Mouse (Mus musculus) mesoderm, embryonic 11.5 days (tissue): ENCODE results near the gene Gm11213.

Experiments
- DNase-seq: peaks from one replicate; pipeline ENCODE4 v3.0.0-alpha.2; 2012; ENCODE audit warnings: low read depth, low spot score

The Gm11213 gene

DNA sequence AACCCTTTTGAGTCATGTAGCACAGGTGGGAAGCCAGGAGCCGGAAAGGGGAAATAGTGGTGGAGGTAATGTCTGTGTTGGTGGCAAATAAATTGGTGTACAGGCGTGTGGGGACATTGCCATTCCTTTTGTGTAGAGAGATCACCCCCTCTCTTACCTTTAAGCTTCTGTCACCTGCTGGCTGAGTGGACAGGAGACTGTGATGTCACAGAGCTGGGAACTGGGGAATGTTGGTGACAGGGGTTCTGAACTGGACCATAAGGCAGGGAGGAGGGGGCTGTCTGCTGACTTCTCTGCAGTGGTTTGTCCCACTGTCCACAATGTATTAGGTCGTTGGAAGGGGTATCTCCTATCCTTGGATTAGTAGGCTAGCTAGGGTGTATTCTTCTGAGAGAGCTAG lies at the start of gene Gm11213:
TSS of gene Gm11213 (minus strand) at position 317 of the 400 bp plus-strand sequence.
- no peak for DNase-seq

DNA sequence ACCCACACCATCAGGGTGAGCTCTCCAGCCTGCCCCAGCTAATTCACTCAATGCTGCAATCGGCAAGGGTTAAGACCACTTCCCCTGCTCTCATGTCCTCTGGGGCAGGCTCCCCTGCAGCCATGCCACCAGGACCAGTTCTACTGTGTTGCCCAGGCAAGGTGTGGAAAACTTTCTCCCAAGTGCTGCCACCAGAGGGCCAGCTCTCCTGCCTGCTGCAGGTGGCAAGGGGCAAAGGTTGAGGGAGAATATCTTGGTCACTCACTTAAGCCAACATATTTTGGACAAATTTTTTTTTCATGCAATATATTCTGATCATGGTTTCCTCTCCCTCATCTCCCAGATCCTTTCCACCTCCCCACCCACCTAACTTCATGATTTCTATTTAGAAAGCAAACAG lies 49.3 kb upstream of the Gm11213 start:
- DNase-seq, result no peak

DNA sequence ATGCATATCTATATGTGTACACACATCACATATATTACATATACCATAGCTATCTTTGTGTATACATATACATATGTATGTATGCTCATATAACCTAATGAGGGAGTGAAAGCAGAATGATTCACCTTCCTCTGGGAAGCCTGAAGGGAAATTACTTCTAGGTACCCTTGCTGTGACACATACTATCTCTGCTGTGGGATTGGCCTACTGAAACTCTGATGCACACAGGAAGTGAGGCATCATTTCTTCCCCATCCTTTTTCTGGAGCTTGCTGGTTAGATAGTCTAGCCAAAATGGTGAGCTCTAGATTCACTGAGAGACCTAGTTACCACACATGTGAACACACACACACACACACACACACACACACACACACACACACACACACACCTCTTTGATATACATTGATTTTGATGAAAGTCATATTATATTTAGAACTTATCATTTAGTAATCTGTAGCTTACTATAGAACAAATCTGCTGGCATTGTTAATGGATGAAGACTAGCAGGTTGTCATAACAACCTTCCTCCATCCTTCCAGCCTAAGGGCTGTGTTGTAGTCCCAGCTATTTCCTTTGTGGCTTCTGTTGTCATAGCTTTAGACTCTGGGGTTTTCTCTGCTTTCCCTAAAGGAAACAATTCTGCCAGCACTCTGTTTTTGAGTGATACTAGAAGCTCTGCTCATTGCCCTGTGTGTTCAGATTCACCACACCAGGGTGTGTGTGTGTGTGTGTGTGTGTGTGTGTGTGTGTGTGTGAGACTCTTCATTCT lies 39.1 kb upstream of the Gm11213 start:
- no peak for DNase-seq

DNA sequence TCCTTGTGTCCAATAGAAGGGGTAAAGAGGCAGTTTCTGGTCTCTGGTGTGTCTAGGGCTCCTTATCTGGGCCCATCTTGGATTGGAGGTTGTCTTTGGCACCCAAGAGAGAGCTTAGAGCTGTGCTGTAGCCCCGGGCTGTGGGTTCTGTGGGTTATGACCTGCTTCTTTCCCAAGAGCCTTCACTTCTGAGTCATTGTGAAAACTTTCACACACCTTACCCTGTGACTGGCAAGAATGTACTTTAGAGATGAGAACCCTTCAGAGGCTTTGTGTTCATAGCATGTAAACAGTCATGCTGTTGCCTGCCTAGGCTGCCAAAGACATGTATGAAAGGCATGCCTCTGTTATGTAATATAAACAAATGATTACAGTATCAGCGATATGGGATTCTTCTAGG lies 34.8 kb upstream of the Gm11213 start:
- no peak for DNase-seq

DNA sequence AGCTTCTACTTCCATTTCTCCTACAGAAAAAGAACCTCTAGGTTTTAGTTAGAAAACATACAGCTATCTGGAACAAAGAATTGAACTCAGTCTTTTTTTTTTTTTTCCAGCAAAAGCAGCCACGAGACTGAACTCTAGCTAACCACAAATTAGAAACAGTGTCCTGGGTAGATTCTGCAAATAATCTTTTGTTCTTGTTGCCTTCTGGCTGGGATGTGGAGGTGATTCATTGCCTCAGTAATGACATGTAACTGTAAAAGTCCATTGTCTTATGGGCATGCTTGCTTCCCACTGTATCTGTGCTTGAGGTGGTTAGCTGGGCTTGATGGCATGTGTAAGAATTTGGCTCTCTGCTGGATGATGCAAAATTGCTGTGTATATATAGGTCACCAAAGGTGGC lies 33.5 kb upstream of the Gm11213 start:
- DNase-seq, result no peak

DNA sequence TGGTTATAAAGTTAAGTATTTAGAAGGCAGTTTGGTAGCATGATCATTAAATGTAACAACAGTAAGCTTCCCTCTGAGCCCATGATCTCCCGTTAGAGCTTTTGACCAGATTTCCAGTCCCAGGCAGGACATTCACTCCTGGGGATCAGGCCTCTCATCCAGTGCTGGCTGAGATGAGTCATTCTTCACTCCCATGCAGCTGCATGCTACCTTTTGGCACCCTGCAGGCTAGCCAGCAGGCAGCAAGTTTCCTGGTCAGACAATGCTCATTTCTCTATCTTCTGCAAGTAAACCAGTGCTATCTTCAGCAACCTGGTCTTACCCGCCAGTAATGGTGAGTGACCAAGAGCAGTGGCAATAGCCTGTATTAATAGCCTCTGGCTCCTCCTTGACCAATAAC lies 28.1 kb upstream of the Gm11213 start:
- no peak for DNase-seq

DNA sequence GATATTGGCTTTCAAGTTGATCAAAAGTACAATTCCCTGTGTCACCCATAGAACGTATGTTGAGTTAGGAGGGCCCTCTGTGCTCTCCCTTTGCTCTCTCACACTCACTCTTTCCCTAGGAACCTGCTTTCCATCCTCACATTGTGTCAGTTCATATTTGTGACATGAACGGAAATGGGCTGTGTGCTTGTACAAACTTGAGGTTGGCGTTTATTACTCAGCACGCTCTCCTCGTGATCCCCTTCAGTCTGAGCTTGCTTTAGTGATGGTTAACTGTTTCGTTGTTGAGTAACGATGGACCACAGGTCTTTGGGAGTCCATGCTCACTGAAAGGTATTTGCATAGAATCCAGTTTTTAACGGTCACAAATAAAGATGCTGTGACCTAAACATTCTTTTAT lies 22.1 kb upstream of the Gm11213 start:
- DNase-seq, result no peak

DNA sequence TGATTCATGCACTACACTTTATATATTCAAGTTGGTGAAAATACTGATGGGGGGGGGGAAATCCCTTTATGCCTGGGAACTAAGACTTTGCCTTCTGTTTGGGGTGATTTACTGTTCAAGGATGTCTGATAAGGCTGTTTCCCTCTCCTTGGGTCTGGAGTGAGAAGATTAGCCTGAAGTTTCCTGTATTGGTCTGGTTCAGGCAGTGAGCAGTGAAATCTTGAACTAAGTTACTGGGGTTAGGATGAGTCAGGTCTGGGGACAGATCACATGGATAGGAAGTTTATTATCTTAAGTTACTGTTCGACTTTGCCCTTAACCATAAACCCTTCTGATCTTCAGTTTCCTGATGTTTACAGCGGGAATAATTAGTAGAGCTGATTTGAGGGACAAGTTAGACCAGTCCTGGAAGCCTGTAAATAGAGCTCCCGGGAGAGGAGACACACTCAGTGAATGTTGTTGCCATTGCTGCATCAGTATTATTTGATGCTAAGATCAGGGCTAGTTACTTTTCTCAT lies 20.6 kb upstream of the Gm11213 start:
- no peak for DNase-seq

DNA sequence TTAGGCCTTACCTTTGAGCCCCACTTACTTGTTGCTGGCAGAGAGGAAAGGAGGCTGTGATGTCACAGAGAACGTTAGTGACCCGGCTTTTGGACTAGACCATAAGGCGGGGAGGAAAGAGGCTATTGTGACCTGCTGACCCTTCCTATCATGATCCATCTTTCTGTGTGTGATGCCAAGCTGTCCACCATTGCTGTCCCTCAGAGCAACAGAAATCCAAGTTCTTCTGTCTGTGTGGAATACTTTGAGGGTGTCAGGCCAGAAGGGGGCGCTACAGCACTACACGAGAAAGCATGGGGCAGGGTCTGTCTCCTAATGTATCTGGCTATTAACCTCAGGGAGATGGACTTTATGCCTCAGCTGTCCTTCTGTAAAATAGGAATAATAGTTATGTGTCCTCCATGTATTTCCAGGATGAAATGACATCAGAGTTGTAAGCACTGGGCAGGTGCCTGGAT lies 17.3 kb upstream of the Gm11213 start, which contains the start of gene Tex48:
TSS of gene Tex48 (minus strand) at position 51 of the 458 bp plus-strand sequence.
- peak; percentile 49 for DNase-seq

DNA sequence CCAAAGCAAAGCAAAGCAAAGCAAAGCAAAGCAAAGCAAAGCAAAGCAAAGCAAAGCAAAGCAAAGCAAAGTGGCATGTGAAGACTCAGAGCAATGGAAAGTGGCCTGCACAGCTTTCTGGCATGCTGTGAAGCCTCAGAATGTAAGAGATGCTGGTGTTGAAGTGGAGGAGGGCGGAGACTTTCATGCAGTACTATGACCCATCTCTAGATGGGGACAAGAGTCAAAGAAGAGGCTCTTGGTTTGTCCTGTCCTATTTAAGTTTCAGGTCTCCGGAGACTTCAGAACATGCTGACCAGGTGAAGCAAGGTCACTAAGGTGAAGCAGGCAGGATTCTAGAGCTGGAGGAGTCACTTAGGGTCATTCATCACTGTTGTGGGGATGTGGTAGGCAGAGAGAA lies 16.8 kb upstream of the Gm11213 start:
- no peak for DNase-seq

DNA sequence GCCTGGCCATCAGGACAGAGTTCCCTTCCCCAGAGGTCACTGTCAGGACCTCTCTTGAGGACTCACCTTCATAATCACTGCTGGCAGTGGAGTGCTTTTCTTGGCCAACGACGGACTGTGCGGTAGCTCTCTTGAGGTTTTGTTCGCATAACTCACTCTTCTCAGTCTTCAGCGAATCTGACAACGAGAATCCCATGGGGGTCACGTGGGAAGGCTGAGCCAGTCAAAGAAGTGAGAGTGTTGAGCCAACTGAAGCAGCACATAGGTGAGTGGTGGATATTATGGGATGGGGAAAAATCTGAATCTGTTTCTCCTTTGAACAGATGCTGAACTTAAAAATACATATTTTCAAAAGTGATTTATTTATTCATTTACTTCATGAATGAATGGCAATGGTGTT lies 3.3 kb upstream of the Gm11213 start:
- DNase-seq, result no peak

DNA sequence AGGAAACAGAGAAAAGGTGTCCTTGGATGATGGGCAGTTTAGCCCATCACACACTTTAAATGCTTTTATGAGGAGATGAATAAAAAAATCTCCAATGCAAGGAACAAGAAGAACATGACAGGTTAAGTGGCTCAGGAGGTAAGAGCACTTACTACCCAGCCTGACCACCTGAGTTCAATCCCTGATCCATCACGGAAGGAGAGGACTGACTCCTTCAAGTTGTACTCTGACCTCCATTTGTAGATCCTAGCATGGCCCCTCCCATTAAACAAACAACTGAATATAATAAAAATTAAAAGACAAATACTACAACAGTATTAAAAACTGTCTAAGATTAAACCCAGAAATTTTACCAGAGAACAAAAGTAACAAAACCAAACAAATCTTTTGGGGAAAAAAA lies 907 bp upstream of the Gm11213 start:
- no peak for DNase-seq

DNA sequence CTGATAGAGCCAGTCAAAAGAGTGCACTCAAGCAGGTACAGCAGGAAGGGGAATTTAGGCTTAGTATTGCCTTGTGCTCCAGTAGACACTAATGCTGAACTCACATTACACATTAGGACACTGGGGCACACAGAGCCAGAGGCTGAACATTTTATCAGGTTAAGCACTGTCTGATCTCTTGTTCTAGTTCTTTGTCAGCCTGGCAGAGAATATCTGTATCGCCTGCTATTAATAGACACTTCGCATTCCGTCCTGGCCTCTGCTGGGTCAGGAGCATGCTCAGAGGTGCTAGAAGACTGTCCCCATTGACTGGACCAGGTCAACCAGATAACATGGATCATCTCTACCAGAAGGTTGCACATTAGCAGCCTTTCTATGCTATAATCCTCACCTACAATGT lies 484 bp upstream of the Gm11213 start:
- DNase-seq, result no peak

DNA sequence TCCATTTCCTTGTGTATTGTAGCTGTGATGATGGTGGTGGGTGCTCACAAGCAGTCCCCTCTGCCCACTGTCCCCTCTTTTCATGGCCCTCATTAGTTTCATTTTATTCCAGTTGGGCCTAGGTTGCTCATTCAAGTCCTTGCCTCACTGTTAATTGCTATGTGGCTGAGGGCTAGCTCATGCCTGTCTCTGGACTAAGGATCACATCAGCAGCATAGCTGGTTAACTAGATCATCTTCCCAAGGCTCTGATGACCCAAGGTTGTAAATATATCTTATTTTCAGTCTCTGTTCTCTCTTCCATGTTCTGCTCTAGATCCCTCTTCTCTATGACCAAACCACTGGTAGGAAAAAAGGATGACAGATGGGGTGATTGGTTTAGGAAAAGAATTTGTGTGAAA lies 3.8 kb downstream of the Gm11213 start:
- no peak for DNase-seq

DNA sequence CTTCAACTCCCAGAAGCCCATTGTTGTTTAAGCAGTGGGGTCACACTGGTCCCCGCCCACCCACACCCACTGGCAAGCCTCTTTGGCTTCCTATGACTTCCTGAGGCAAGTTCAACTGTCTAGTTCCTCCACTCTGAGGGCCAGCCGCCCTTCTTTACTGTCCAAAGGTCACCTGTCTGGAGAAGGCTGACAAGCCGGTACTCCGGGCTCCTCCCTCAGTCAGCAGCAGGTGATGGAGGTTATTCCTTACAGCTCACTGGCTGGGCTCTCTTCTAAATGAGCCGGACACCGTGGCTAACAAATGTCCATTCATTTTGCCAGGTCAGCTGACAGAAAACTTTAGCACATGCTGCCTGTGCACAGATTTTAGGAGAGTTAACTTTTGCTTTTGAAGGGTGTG lies 4.3 kb downstream of the Gm11213 start:
- DNase-seq, result no peak

DNA sequence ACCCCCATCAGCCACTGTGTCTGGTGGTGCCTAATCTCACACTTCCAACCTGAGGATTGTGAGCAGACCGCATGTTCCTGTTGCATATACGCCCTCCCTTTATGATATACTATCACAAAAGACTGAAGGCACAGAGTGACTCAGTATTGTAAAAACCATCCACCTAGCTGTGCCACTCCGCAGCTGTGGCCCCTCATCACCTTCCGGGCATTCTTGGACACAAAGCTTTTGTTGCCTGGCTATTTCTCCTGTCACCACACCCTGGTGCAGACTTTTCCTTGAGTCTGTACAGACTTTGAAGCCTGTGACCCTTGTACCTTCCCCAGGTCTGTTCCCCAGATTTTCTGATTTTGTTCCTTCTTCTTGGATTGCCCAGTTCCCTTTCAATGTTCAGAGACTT lies 9.1 kb downstream of the Gm11213 start:
- no peak for DNase-seq

DNA sequence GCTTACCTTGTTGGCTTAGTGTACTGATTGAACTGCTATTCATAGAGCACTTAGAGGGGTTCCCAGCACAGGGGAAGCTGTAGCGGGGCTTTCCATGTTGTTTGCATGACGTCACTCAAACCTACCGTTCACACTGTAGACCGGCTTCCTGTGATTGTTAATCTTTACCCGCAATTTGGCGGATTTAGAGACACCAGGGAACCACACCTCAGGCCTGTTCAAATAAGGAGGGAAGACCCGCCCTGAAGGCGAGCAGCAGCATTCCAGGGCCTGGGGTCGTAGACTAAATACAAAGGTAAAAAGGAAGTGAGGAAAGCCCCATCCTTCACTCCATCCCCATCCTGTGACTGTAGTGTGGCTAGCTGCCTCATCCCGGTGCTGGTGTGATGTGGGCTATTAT lies 9.8 kb downstream of the Gm11213 start:
- no peak for DNase-seq

DNA sequence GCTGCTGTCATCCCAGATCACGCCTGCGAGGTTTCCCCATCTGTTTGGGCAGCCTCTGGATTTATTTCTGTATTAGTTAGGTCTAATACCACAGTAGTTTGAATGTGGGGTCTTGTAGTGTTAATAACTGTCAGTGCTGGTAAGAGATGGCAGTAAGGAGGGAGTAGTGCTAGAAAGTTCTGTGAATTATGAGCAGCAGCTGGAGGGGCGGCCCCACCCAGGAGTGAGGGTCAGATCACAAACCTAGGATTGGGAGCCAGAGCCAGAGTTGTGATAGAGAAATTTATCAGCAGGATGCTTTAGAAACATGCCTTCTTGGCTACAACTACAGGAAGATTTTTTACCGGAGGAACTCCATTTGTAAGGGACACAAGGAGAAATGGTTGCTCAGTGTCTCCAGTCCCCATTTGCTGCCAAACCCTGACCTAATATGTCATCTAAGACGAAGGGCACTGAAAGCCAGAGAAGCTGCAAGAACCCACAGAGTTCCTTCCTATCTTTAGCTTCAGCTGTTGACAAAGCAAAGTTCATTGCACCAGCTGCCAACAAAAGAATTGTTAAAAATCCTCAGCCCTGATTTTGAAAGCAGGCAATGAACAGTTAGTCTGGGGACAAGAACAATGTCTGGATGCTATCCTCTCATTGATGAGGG lies 10.5 kb downstream of the Gm11213 start:
- no peak for DNase-seq

DNA sequence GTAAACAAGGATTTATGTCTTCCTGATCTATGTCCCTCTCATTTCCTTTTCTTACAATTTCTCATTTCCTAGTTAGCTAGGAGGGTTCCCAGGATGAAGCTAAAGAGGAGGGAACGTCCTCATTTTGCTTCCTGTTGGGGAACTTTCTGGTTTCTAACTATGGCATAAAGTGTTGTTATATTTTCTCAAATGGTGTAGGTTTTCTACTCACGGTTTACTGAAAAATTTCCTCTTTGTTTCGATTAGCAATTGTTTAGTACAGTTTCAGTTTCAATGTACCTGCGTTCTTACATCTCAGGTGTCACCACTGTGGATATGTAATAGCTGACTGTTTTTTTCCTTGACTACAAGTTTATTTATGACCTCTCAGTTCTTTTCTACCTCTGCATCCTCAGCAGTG lies 14.5 kb downstream of the Gm11213 start:
- no peak for DNase-seq

DNA sequence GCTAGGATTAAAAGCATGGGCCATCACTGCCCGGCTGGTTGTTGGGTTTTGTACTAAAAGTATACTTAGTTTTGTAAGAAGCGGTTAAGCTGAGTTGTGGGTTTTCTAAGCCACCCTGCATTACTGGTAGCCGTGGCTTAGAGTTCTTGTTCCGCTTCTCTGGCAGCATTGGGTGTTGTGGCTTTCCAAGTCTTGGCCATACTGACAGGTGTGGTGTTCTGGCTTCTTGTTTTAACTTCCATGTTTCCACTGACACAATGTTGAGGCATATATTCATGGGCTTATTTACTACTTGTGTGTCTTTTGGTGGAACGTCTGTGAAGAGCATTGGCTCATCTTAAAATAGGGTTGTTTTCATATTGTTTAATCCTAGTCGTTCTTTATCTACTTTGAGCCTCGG lies 15.1 kb downstream of the Gm11213 start:
- DNase-seq, result no peak

DNA sequence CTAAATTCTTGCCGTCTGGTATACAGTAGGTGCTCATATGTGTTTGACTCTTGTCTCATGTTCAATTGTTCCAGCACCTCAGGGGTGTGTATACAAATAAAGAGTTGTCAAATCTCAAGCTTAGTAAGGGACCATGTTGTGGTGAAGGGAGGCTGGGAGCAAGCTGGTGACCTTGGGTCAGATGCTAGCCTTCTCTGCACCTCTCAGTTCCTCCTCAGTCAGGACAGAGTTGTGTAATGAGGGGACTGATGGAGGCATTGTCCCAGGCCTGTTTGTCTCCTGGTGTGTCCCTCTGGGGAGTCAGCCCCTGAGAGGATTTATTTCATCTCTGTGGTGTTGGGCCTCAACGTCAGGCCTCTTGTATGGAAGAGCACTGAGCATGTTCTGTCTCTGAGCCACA lies 18.8 kb downstream of the Gm11213 start:
- DNase-seq, result no peak

DNA sequence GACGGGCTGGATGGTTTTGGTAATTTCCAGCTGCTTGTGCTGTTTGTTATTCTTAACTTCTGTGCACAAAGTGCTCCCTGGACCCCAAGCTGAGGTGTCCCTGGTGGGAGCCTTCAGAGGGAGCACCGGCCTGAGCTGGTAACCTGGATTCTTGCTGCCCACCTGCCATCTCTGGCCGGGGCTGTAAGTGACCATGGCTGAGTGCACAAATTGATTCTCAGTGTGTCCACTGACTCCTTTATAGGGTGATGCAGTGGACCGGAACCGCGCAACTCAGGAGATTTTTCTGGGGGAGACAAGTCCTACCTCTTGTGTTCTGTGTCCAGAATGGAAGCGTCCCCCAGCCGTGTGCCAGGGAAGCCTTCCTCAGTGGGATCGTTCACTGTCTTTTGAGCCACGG lies 19.8 kb downstream of the Gm11213 start:
- DNase-seq, result no peak

DNA sequence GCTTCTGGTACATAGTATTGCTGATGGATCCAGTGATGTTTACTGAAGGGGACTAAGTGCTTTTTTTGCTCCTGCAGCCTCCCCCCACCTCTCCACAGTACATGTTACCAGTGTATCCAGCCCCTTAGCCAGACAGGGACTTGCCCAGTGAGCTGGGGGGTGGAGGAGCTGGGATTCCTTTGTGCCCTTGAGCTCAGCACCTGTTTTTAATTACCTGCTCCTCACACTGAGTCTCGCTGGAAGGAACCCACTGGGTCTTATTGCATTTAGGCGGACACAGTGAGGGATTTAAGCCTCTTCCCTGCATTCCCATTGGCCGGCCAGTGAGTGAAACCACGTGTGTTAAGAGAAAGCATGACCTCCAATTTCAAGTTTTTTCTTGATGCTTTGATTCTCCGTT lies 22.5 kb downstream of the Gm11213 start:
- peak; percentile 88 for DNase-seq
